Mouse (Mus musculus): ENCODE results near the gene Sun3. TPM values are rescaled to one million over a fixed set of nuclear protein-coding genes. Genes with fewer than 3 reads are reported as not detected.
A peak's percentile ranks its signal among the peaks of the same experiment; 100 is the strongest.

Sun3 gene
- polyA plus RNA-seq, 1 experiment from 2014 or later = not detected

- no peak for DNase-seq (ENCODE audit: low spot score)
- no peak overlapping the region for H3K27ac ChIP-seq (ENCODE audit: low read depth, low read length)
- no peak overlapping the region for H3K4me2 ChIP-seq
Observed at GRCm38 (mm10) chr11:9047044-9047443, 1.7 kb downstream of the Sun3 start.

GRCm38 (mm10) chr11:9046546-9046945 lies 2.2 kb downstream of the Sun3 start:
- Histone ChIP-seq H3K9ac (ENCODE audit: low read depth, low read length) (no peak overlapping the region), H3K27me3 (replicated peaks; ENCODE audit: control insufficient read depth, insufficient read depth, low read length) (peaks cover 20% of the 10 kb centered on the region), H3K9me3 (ENCODE audit: control insufficient read depth, low read length) (no peaks in the 10 kb centered on the region), H3K4me2 (no peak overlapping the region), H3K36me3 (ENCODE audit: control insufficient read depth, insufficient read depth, low read length) (no peaks in the 10 kb centered on the region), H3K4me1 (replicated peaks; ENCODE audit: control insufficient read depth, insufficient read depth, low read length) (no peaks in the 10 kb centered on the region), H3K4me3 (ENCODE audit: low read depth, low read length) (no peak overlapping the region), H3K27ac (ENCODE audit: low read depth, low read length) (no peak overlapping the region)
- DNase-seq (ENCODE audit: low spot score) = no peak
- no peak for ATAC-seq (replicated peaks; ENCODE audit: low FRiP score)
- 75% methylated on average over 2 of the region's 2 CpGs for WGBS

More at GRCm38 (mm10) chr11:9047044-9047443, 1.7 kb downstream of the Sun3 start:
- Histone ChIP-seq H3K27me3 (replicated peaks; ENCODE audit: control insufficient read depth, insufficient read depth, low read length) (peaks cover 20% of the 10 kb centered on the region), H3K4me3 (ENCODE audit: low read depth, low read length) (no peak overlapping the region), H3K4me1 (replicated peaks; ENCODE audit: control insufficient read depth, insufficient read depth, low read length) (no peaks in the 10 kb centered on the region), H3K36me3 (ENCODE audit: control insufficient read depth, insufficient read depth, low read length) (no peaks in the 10 kb centered on the region), H3K9ac (ENCODE audit: low read depth, low read length) (no peak overlapping the region), H3K9me3 (ENCODE audit: control insufficient read depth, low read length) (no peaks in the 10 kb centered on the region)
- WGBS = 85% methylated on average over 5 of the region's 5 CpGs
- ATAC-seq (replicated peaks; ENCODE audit: low FRiP score) = no peak

GRCm38 (mm10) chr11:9031530-9031929 lies 17.3 kb downstream of the Sun3 start:
- H3K27me3 ChIP-seq (replicated peaks; ENCODE audit: control insufficient read depth, insufficient read depth, low read length) = no peaks in the 10 kb centered on the region
- WGBS = 62% methylated on average over 2 of the region's 2 CpGs
- no peak overlapping the region for H3K27ac ChIP-seq (ENCODE audit: low read depth, low read length)
- H3K4me2 ChIP-seq = no peak overlapping the region
- DNase-seq (ENCODE audit: low spot score) (no peak), ATAC-seq (replicated peaks; ENCODE audit: low FRiP score) (no peak)
- H3K9me3 ChIP-seq (ENCODE audit: control insufficient read depth, low read length) = no peaks in the 10 kb centered on the region
- H3K4me3 ChIP-seq (ENCODE audit: low read depth, low read length) = no peak overlapping the region
- no peaks in the 10 kb centered on the region for H3K36me3 ChIP-seq (ENCODE audit: control insufficient read depth, insufficient read depth, low read length)
- no peak overlapping the region for H3K9ac ChIP-seq (ENCODE audit: low read depth, low read length)
- H3K4me1 ChIP-seq (replicated peaks; ENCODE audit: control insufficient read depth, insufficient read depth, low read length) = no peaks in the 10 kb centered on the region

GRCm38 (mm10) chr11:9025211-9025610 lies 23.6 kb downstream of the Sun3 start:
- H3K27me3 ChIP-seq (replicated peaks; ENCODE audit: control insufficient read depth, insufficient read depth, low read length) = no peaks in the 10 kb centered on the region
- H3K4me3 ChIP-seq (ENCODE audit: low read depth, low read length) = no peak overlapping the region
- H3K9ac ChIP-seq (ENCODE audit: low read depth, low read length) = no peak overlapping the region
- H3K27ac ChIP-seq (ENCODE audit: low read depth, low read length) = no peak overlapping the region
- H3K4me2 ChIP-seq = no peak overlapping the region
- no peaks in the 10 kb centered on the region for H3K4me1 ChIP-seq (replicated peaks; ENCODE audit: control insufficient read depth, insufficient read depth, low read length)
- H3K9me3 ChIP-seq (ENCODE audit: control insufficient read depth, low read length) = no peaks in the 10 kb centered on the region
- DNase-seq (ENCODE audit: low spot score) (no peak), ATAC-seq (replicated peaks; ENCODE audit: low FRiP score) (no peak)
- 77% methylated on average over 3 of the region's 3 CpGs for WGBS
- H3K36me3 ChIP-seq (ENCODE audit: control insufficient read depth, insufficient read depth, low read length) = no peaks in the 10 kb centered on the region

GRCm38 (mm10) chr11:9024782-9025181 lies 24.0 kb downstream of the Sun3 start:
- H3K4me3 ChIP-seq (ENCODE audit: low read depth, low read length) = no peak overlapping the region
- no peaks in the 10 kb centered on the region for H3K4me1 ChIP-seq (replicated peaks; ENCODE audit: control insufficient read depth, insufficient read depth, low read length)
- DNase-seq (ENCODE audit: low spot score) (no peak), ATAC-seq (replicated peaks; ENCODE audit: low FRiP score) (no peak)
- H3K27me3 ChIP-seq (replicated peaks; ENCODE audit: control insufficient read depth, insufficient read depth, low read length) = no peaks in the 10 kb centered on the region
- H3K36me3 ChIP-seq (ENCODE audit: control insufficient read depth, insufficient read depth, low read length) = no peaks in the 10 kb centered on the region
- no peak overlapping the region for H3K9ac ChIP-seq (ENCODE audit: low read depth, low read length)
- no peaks in the 10 kb centered on the region for H3K9me3 ChIP-seq (ENCODE audit: control insufficient read depth, low read length)
- no peak overlapping the region for H3K4me2 ChIP-seq
- WGBS = 76% methylated on average over 7 of the region's 7 CpGs
- no peak overlapping the region for H3K27ac ChIP-seq (ENCODE audit: low read depth, low read length)

GRCm38 (mm10) chr11:9020207-9020606 lies 28.6 kb downstream of the Sun3 start:
- DNase-seq (ENCODE audit: low spot score) (no peak), ATAC-seq (replicated peaks; ENCODE audit: low FRiP score) (no peak)
- Histone ChIP-seq H3K27ac (ENCODE audit: low read depth, low read length) (no peak overlapping the region), H3K4me1 (replicated peaks; ENCODE audit: control insufficient read depth, insufficient read depth, low read length) (no peaks in the 10 kb centered on the region), H3K27me3 (replicated peaks; ENCODE audit: control insufficient read depth, insufficient read depth, low read length) (no peaks in the 10 kb centered on the region), H3K4me2 (no peak overlapping the region), H3K9me3 (ENCODE audit: control insufficient read depth, low read length) (no peaks in the 10 kb centered on the region), H3K9ac (ENCODE audit: low read depth, low read length) (no peak overlapping the region), H3K36me3 (ENCODE audit: control insufficient read depth, insufficient read depth, low read length) (no peaks in the 10 kb centered on the region), H3K4me3 (ENCODE audit: low read depth, low read length) (no peak overlapping the region)
- WGBS = 85% methylated on average over 5 of the region's 5 CpGs

- Histone ChIP-seq H3K36me3 (ENCODE audit: control insufficient read depth, insufficient read depth, low read length) (no peaks in the 10 kb centered on the region), H3K4me3 (ENCODE audit: low read depth, low read length) (no peak overlapping the region), H3K27me3 (replicated peaks; ENCODE audit: control insufficient read depth, insufficient read depth, low read length) (no peaks in the 10 kb centered on the region; the same call in 1 of the 2 replicates), H3K4me1 (replicated peaks; ENCODE audit: control insufficient read depth, insufficient read depth, low read length) (no peaks in the 10 kb centered on the region), H3K4me2 (no peak overlapping the region), H3K27ac (ENCODE audit: low read depth, low read length) (no peak overlapping the region), H3K9ac (ENCODE audit: low read depth, low read length) (no peak overlapping the region), H3K9me3 (ENCODE audit: control insufficient read depth, low read length) (no peaks in the 10 kb centered on the region)
- WGBS = 59% methylated on average over 6 of the region's 6 CpGs
- ATAC-seq (replicated peaks; ENCODE audit: low FRiP score) = no peak
- DNase-seq (ENCODE audit: low spot score) = no peak
Observed at GRCm38 (mm10) chr11:9018491-9019267, 30.1 kb downstream of the Sun3 start.

GRCm38 (mm10) chr11:9014740-9015139 lies 34.1 kb downstream of the Sun3 start:
- no peak overlapping the region for H3K27ac ChIP-seq (ENCODE audit: low read depth, low read length)
- ATAC-seq (replicated peaks; ENCODE audit: low FRiP score) = no peak
- WGBS = 82% methylated on average over 3 of the region's 3 CpGs

GRCm38 (mm10) chr11:9011348-9011747 lies 37.4 kb downstream of the Sun3 start:
- Histone ChIP-seq H3K27ac (ENCODE audit: low read depth, low read length) (peak overlapping the region; percentile 89; the same call in 1 of the 2 replicates), H3K4me3 (ENCODE audit: low read depth, low read length) (peak overlapping the region; percentile 81), H3K27me3 (replicated peaks; ENCODE audit: control insufficient read depth, insufficient read depth, low read length) (no peaks in the 10 kb centered on the region; the same call in 1 of the 2 replicates), H3K9ac (ENCODE audit: low read depth, low read length) (peak overlapping the region; percentile 96), H3K4me1 (replicated peaks; ENCODE audit: control insufficient read depth, insufficient read depth, low read length) (peaks cover 6% of the 10 kb centered on the region), H3K36me3 (ENCODE audit: control insufficient read depth, insufficient read depth, low read length) (peaks cover 5% of the 10 kb centered on the region; the same call in 1 of the 2 replicates), H3K4me2 (peak overlapping the region; percentile 92), H3K9me3 (ENCODE audit: control insufficient read depth, low read length) (no peaks in the 10 kb centered on the region)
- 3% methylated on average over 3 of the region's 3 CpGs for WGBS
- DNase-seq (ENCODE audit: low spot score) (no peak), ATAC-seq (replicated peaks; ENCODE audit: low FRiP score) (peak; percentile 43)

More at GRCm38 (mm10) chr11:9014740-9015139, 34.1 kb downstream of the Sun3 start:
- H3K4me3 ChIP-seq (ENCODE audit: low read depth, low read length) = no peak overlapping the region
- no peaks in the 10 kb centered on the region for H3K36me3 ChIP-seq (ENCODE audit: control insufficient read depth, insufficient read depth, low read length)
- no peak overlapping the region for H3K9ac ChIP-seq (ENCODE audit: low read depth, low read length)
- no peaks in the 10 kb centered on the region; the same call in 1 of the 2 replicates for H3K27me3 ChIP-seq (replicated peaks; ENCODE audit: control insufficient read depth, insufficient read depth, low read length)
- no peaks in the 10 kb centered on the region for H3K9me3 ChIP-seq (ENCODE audit: control insufficient read depth, low read length)
- DNase-seq (ENCODE audit: low spot score) = no peak
- H3K4me1 ChIP-seq (replicated peaks; ENCODE audit: control insufficient read depth, insufficient read depth, low read length) = peaks cover 3% of the 10 kb centered on the region
- no peak overlapping the region for H3K4me2 ChIP-seq

All from liver, embryonic 11.5 days (tissue).